Mouse (Mus musculus): ENCODE measurements at regions not wholly inside any gene's neighbourhood (a gene's known extent, or its start where the extent isn't known, plus 50 kb on each side); places are given as distances from the start of the nearest gene placed in this dataset.

DNA sequence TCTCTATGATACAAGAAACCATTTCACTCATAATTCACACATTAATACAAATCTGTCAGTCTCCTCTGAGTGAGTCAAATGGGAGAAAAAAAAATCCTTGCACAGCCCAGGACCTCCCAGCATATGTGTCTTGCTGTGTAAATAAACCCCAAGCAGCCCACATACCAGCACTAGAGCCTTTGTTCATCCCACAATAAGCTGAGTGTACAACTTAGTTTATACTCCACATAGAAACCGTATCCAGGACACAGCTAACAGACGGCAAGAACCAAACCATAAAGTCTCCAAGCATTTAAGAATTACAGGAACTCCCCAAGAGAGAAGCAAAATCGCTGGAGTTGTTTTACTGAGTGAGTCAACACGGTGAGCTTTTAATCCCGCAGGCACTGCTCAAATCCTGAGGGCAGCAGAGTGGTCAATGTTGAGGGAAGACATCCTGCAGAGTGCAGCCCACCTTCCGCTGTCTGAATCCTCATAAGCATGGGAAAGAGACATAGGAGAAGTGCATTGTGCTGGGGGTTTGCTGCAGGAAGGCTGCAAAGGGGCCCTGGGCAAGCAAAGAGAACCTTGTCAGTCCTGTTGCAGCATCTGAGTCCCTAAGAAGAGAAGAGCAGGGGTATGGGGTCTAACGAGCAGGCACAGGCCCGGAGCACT lies 436.4 kb downstream of the Tns3 start:
- no peak for DNase-seq (ENCODE audit: low spot score in 2 of 2)

GRCm38 (mm10) chr11:8224366-8224765 lies 440.0 kb downstream of the Tns3 start:
- no peak for DNase-seq (ENCODE audit: low spot score in 2 of 2)

DNA sequence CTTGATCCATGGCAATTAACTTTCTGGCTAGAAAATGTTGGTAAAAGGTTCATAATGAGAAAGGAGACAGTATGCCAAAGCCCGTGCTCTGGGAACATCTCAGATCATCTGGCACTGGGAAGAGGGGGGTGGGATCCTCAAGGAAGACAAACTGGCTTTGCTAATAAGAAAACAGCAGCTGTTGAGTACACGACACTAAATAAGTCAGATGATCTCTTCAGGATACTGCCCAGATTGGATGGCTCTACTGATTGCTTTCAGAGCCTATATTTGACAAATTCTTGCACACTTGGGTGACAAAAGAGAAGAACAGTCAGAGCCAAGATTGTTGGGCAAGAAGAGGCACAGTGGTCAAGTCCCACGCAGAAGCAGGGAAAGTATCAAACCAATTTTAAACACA lies 443.7 kb downstream of the Tns3 start:
- no peak for DNase-seq (ENCODE audit: low spot score in 2 of 2)

GRCm38 (mm10) chr11:8219911-8220310 lies 444.4 kb downstream of the Tns3 start:
- no peak for DNase-seq (ENCODE audit: low spot score in 2 of 2)

- DNase-seq (ENCODE audit: low spot score in 2 of 2), result no peak
Observed at GRCm38 (mm10) chr11:8215634-8216033, 448.7 kb downstream of the Tns3 start.

DNA sequence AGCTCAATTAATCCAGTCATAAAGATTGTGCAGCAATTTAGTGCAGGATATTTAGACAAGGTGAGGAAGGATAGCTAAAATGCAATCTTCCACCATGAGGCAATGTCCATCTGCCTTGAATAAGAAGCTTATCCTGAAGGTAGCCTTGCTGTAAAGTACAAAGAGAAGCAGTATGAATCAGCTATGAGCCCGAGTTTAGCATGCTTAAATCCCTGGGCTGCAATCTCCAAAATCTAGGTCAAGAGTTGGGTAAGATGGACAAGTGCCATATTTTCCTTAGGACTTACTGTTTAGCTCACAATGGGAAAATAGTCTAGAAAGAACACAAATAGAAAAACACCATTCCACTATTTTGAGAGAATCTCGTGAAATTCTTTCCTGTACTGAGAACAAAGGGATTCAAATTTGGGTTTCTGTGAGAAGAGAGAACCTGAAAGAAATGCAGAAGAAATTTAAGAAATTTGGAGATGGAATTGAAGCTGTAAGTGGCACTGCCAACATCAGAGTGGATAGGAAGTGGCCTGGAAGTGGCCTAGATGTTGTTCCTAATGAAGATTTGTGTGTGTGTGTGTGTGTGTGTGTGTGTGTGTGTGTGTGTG lies 449.9 kb downstream of the Tns3 start:
- no peak for DNase-seq (ENCODE audit: low spot score in 2 of 2)

DNA sequence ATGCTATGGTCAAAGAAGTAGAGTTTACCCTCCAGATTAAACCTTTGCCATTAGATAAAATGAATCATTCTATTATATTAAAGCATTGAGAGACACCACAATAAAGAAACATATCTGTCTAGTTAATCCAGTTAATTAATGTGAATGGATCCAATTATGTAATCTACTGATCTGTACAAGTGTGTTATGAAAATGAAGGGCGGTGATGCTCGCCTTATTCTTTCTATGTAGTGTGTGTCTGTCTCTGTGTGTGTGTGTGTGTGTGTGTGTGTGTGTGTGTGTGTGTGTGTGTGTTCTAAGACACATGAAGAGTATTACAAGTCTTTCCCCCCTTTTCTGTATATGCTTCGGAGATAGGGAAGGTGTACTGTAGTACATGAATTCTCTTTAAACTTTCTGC lies 451.2 kb downstream of the Tns3 start:
- DNase-seq (ENCODE audit: low spot score in 2 of 2), result no peak

DNA sequence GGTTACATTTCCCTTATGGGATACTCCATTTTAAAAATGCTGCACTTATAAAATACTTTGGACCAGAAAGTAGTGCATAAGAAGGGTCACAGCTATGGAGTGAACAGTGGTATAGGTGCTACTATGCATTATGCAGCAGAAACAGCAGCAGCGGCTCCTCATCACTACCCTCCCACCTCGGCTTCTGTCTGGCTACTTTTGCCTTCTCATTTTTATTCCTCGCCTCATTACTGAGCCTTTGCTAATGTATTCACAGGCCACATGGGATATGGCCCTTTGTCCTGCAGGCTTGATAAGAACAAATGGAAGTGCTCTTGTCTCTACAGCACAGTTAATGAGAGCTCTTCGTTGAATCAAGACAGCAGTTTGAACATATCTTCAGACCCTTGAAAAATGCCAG lies 451.6 kb downstream of the Tns3 start:
- DNase-seq (ENCODE audit: low spot score in 2 of 2), result no peak

- DNase-seq (ENCODE audit: low spot score in 2 of 2), result no peak
Observed at GRCm38 (mm10) chr11:8209041-8209440, 455.3 kb downstream of the Tns3 start.

- DNase-seq (ENCODE audit: low spot score in 2 of 2), result no peak
Observed at GRCm38 (mm10) chr11:8199293-8199692, 465.0 kb downstream of the Tns3 start.

Measured in layer of hippocampus, postnatal 10 days (tissue).